Mouse (Mus musculus): ENCODE data around the gene Robo3. TPM values are rescaled to one million over a fixed set of nuclear protein-coding genes. Genes with fewer than 3 reads are reported as not detected.

The Robo3 gene
- total and polyA plus RNA-seq, 2 experiments from 2014 or later, result 0.12 TPM; not detected in 1

- ATAC-seq (ENCODE audit: insufficient read depth, low read depth), result no peak
- Histone ChIP-seq H3K4me3 (ENCODE audit: low read depth, low read length) (no peak overlapping the region), H3K4me2 (ENCODE audit: low read depth, low read length) (no peak overlapping the region), H3K9me3 (replicated peaks; ENCODE audit: control insufficient read depth, low read length) (no peaks in the 10 kb centered on the region), H3K36me3 (replicated peaks; ENCODE audit: control insufficient read depth, insufficient read depth, low read length) (no peaks in the 10 kb centered on the region), H3K4me1 (ENCODE audit: control insufficient read depth, insufficient read depth) (no peaks in the 10 kb centered on the region), H3K27me3 (ENCODE audit: control insufficient read depth, insufficient read depth, low read length) (peaks cover 2% of the 10 kb centered on the region; the same call in 1 of the 2 replicates), H3K9ac (replicated peaks; ENCODE audit: low read depth, low read length) (no peak overlapping the region), H3K27ac (ENCODE audit: low read depth) (no peak overlapping the region)
- TF ChIP-seq EP300 (IDR thresholded peaks at IDR 0.05; ENCODE audit: low read depth) (no peak), CTCF (IDR thresholded peaks at IDR 0.05; ENCODE audit: low read depth) (no peak)
- WGBS, result 49% methylated on average over 2 of the region's 2 CpGs
- no peak for DNase-seq (ENCODE audit: low spot score)
These were observed 42.2 kb downstream of the Robo3 start for GRCm38 (mm10) chr9:37390891-37391290.

- Histone ChIP-seq H3K27ac (ENCODE audit: low read depth) (no peak overlapping the region), H3K4me3 (ENCODE audit: low read depth, low read length) (peak overlapping the region; percentile 50), H3K9me3 (replicated peaks; ENCODE audit: control insufficient read depth, low read length) (no peaks in the 10 kb centered on the region), H3K9ac (replicated peaks; ENCODE audit: low read depth, low read length) (peak overlapping the region; percentile 27), H3K36me3 (replicated peaks; ENCODE audit: control insufficient read depth, insufficient read depth, low read length) (no peaks in the 10 kb centered on the region), H3K4me2 (ENCODE audit: low read depth, low read length) (peak overlapping the region; percentile 84), H3K4me1 (ENCODE audit: control insufficient read depth, insufficient read depth) (no peaks in the 10 kb centered on the region), H3K27me3 (ENCODE audit: control insufficient read depth, insufficient read depth, low read length) (peaks cover 25% of the 10 kb centered on the region)
- peak; percentile 76 for ATAC-seq (ENCODE audit: insufficient read depth, low read depth)
- TF ChIP-seq EP300 (IDR thresholded peaks at IDR 0.05; ENCODE audit: low read depth) (no peak), CTCF (IDR thresholded peaks at IDR 0.05; ENCODE audit: low read depth) (peak; percentile 31)
- no peak for DNase-seq (ENCODE audit: low spot score)
- 6% methylated on average over 54 of the region's 54 CpGs for WGBS
These were observed 48.5 kb downstream of the Robo3 start for GRCm38 (mm10) chr9:37384284-37385182.

DNA sequence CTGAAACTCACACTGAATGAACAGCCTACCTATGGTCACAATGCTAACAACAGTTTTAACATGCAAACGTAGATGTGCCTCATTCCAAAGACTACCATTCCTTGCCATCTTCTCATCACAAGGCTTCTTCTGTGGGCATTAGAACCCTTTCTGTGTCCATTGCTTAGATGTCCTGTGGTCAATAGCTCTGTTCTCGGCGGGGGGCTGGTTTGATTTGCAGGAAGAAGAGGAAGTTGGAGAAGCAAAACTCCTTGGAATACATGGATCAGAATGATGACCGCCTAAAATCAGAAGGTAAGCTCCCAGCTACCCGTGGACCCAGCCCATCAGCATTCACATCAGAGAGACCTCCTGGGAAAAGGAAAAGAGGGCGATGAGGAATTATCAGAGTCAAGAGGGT lies 49.9 kb downstream of the Robo3 start:
- 86% methylated on average over 6 of the region's 6 CpGs for WGBS
- DNase-seq (ENCODE audit: low spot score), result no peak
- TF ChIP-seq EP300 (IDR thresholded peaks at IDR 0.05; ENCODE audit: low read depth) (no peak), CTCF (IDR thresholded peaks at IDR 0.05; ENCODE audit: low read depth) (no peak)

DNA sequence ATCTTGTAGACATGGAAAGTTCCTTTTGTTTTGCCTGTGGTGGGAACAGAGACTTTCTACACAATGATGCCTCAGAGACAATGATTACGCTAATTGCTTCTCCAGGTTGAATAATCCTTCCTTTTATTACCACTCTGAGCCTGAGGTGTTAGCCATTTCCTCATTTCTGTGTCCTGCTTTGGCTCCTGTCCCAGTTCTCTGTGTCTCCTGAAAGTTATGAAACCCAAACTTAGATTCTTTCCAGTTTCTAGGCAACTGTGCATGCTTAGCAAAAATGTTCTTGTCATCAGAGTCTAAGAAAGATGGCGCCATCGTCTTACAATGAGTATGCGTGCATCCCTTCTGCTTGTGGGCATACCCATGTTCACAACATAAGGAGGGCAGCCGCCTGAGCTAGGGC lies 57.3 kb downstream of the Robo3 start:
- no peak overlapping the region for H3K4me3 ChIP-seq (ENCODE audit: low read depth, low read length)
- H3K4me2 ChIP-seq (ENCODE audit: low read depth, low read length), result no peak overlapping the region
- H3K27ac ChIP-seq (ENCODE audit: low read depth), result no peak overlapping the region
- no peaks in the 10 kb centered on the region for H3K4me1 ChIP-seq (ENCODE audit: control insufficient read depth, insufficient read depth)
- H3K9me3 ChIP-seq (replicated peaks; ENCODE audit: control insufficient read depth, low read length), result no peaks in the 10 kb centered on the region
- no peaks in the 10 kb centered on the region for H3K27me3 ChIP-seq (ENCODE audit: control insufficient read depth, insufficient read depth, low read length)
- H3K36me3 ChIP-seq (replicated peaks; ENCODE audit: control insufficient read depth, insufficient read depth, low read length), result no peaks in the 10 kb centered on the region
- H3K9ac ChIP-seq (replicated peaks; ENCODE audit: low read depth, low read length), result no peak overlapping the region
- 85% methylated on average over 5 of the region's 5 CpGs for WGBS
- TF ChIP-seq CTCF (IDR thresholded peaks at IDR 0.05; ENCODE audit: low read depth) (no peak), EP300 (IDR thresholded peaks at IDR 0.05; ENCODE audit: low read depth) (no peak)
- no peak for ATAC-seq (ENCODE audit: insufficient read depth, low read depth)
- no peak for DNase-seq (ENCODE audit: low spot score)

More for the DNA sequence above, 49.9 kb downstream of the Robo3 start:
- ATAC-seq (ENCODE audit: insufficient read depth, low read depth), result no peak
- H3K27me3 ChIP-seq (ENCODE audit: control insufficient read depth, insufficient read depth, low read length), result peaks cover 25% of the 10 kb centered on the region
- H3K4me3 ChIP-seq (ENCODE audit: low read depth, low read length), result no peak overlapping the region
- no peak overlapping the region for H3K4me2 ChIP-seq (ENCODE audit: low read depth, low read length)
- no peaks in the 10 kb centered on the region for H3K9me3 ChIP-seq (replicated peaks; ENCODE audit: control insufficient read depth, low read length)
- no peaks in the 10 kb centered on the region for H3K36me3 ChIP-seq (replicated peaks; ENCODE audit: control insufficient read depth, insufficient read depth, low read length)
- H3K4me1 ChIP-seq (ENCODE audit: control insufficient read depth, insufficient read depth), result no peaks in the 10 kb centered on the region
- H3K9ac ChIP-seq (replicated peaks; ENCODE audit: low read depth, low read length), result no peak overlapping the region
- no peak overlapping the region for H3K27ac ChIP-seq (ENCODE audit: low read depth)

GRCm38 (mm10) chr9:37371232-37371801 lies 61.7 kb downstream of the Robo3 start:
- Histone ChIP-seq H3K36me3 (replicated peaks; ENCODE audit: control insufficient read depth, insufficient read depth, low read length) (no peaks in the 10 kb centered on the region), H3K4me1 (ENCODE audit: control insufficient read depth, insufficient read depth) (no peaks in the 10 kb centered on the region), H3K9me3 (replicated peaks; ENCODE audit: control insufficient read depth, low read length) (no peaks in the 10 kb centered on the region), H3K4me3 (ENCODE audit: low read depth, low read length) (no peak overlapping the region), H3K27ac (ENCODE audit: low read depth) (no peak overlapping the region), H3K9ac (replicated peaks; ENCODE audit: low read depth, low read length) (no peak overlapping the region), H3K4me2 (ENCODE audit: low read depth, low read length) (no peak overlapping the region), H3K27me3 (ENCODE audit: control insufficient read depth, insufficient read depth, low read length) (no peaks in the 10 kb centered on the region)
- TF ChIP-seq EP300 (IDR thresholded peaks at IDR 0.05; ENCODE audit: low read depth) (no peak), CTCF (IDR thresholded peaks at IDR 0.05; ENCODE audit: low read depth) (no peak)
- no peak for ATAC-seq (ENCODE audit: insufficient read depth, low read depth)
- DNase-seq (ENCODE audit: low spot score), result no peak
- 81% methylated on average over 7 of the region's 7 CpGs for WGBS

Data from heart, postnatal 0 days (tissue).